Mouse (Mus musculus): ENCODE measurements around the gene Foxj3. TPM values are rescaled to one million over a fixed set of nuclear protein-coding genes. Genes with fewer than 3 reads are reported as not detected.

Foxj3 gene
- polyA plus RNA-seq, 1 experiment from 2014 or later = 26.7 TPM

- 89% methylated on average over 4 of the region's 4 CpGs for WGBS
- no peak for ATAC-seq (ENCODE audit: insufficient number of reproducible peaks, low FRiP score, low TSS enrichment, low read depth)
- H3K9ac ChIP-seq = no peak overlapping the region
- no peaks in the 10 kb centered on the region for H3K36me3 ChIP-seq
- no peaks in the 10 kb centered on the region for H3K4me1 ChIP-seq
- H3K4me2 ChIP-seq = no peak overlapping the region
- no peak overlapping the region for H3K27ac ChIP-seq
- no peaks in the 10 kb centered on the region for H3K9me3 ChIP-seq
- no peaks in the 10 kb centered on the region for H3K27me3 ChIP-seq
- no peak overlapping the region for H3K4me3 ChIP-seq
Measured at GRCm38 (mm10) chr4:119642666-119643065, 105.9 kb downstream of the Foxj3 start.

- 71% methylated on average over 1 of the region's 1 CpGs for WGBS
- no peaks in the 10 kb centered on the region for H3K4me1 ChIP-seq
- H3K27ac ChIP-seq = no peak overlapping the region
- no peaks in the 10 kb centered on the region for H3K36me3 ChIP-seq
- no peak overlapping the region for H3K9ac ChIP-seq
- no peak overlapping the region for H3K4me3 ChIP-seq
- no peak for ATAC-seq (ENCODE audit: insufficient number of reproducible peaks, low FRiP score, low TSS enrichment, low read depth)
- no peaks in the 10 kb centered on the region for H3K9me3 ChIP-seq
- no peaks in the 10 kb centered on the region for H3K27me3 ChIP-seq
- H3K4me2 ChIP-seq = no peak overlapping the region
Measured at GRCm38 (mm10) chr4:119657011-119657410, 120.2 kb downstream of the Foxj3 start.

- no peak overlapping the region for H3K9ac ChIP-seq
- WGBS = 33% methylated on average over 1 of the region's 2 CpGs
- no peaks in the 10 kb centered on the region for H3K27me3 ChIP-seq
- H3K4me2 ChIP-seq = no peak overlapping the region
- no peak for ATAC-seq (ENCODE audit: insufficient number of reproducible peaks, low FRiP score, low TSS enrichment, low read depth)
- no peak overlapping the region for H3K27ac ChIP-seq
- no peaks in the 10 kb centered on the region for H3K36me3 ChIP-seq
- H3K4me3 ChIP-seq = no peak overlapping the region
- H3K9me3 ChIP-seq = no peaks in the 10 kb centered on the region
- H3K4me1 ChIP-seq = no peaks in the 10 kb centered on the region
Measured at GRCm38 (mm10) chr4:119658246-119658645, 121.4 kb downstream of the Foxj3 start.

GRCm38 (mm10) chr4:119658731-119659130 lies 121.9 kb downstream of the Foxj3 start, which contains the start of gene Guca2b:
TSS of gene Guca2b (minus strand) at chr4:119658954.
- Histone ChIP-seq H3K9ac (no peak within 1 kb of the TSS), H3K36me3 (no peaks in the 10 kb centered on the region), H3K4me1 (no peaks in the 10 kb centered on the region), H3K27ac (no peak within 1 kb of the TSS), H3K4me3 (no peak within 1 kb of the TSS), H3K9me3 (no peaks in the 10 kb centered on the region), H3K27me3 (no peaks in the 10 kb centered on the region), H3K4me2 (no peak within 1 kb of the TSS)
- 80% methylated on average over 4 of the region's 4 CpGs for WGBS
- ATAC-seq (ENCODE audit: insufficient number of reproducible peaks, low FRiP score, low TSS enrichment, low read depth) = no peak

DNA sequence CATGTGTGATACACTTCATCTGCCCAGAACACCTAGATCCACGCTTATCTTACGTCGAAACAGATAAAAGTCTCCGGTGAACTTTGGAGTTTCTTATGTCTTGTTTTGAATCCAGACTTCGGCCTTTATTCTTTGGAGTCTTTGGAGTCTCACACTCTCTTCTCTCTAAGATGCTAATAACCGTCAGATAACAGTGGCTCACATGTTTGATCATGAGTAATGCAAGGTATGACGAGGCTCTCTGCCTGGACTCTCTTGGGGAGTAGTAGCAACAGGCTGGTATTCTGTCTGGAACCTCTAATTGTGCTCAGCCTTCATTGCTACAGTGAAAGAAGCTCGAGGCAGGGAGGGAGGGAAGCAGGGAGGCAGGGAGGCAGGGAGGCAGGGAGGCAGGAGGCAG lies 123.2 kb downstream of the Foxj3 start:
- Histone ChIP-seq H3K4me1 (no peaks in the 10 kb centered on the region), H3K4me3 (no peak overlapping the region), H3K9me3 (no peaks in the 10 kb centered on the region)

GRCm38 (mm10) chr4:119662151-119662550 lies 125.3 kb downstream of the Foxj3 start:
- H3K9ac ChIP-seq = no peak overlapping the region
- 72% methylated on average over 4 of the region's 4 CpGs for WGBS
- H3K4me3 ChIP-seq = no peak overlapping the region
- H3K36me3 ChIP-seq = no peaks in the 10 kb centered on the region
- H3K27me3 ChIP-seq = no peaks in the 10 kb centered on the region
- H3K4me1 ChIP-seq = no peaks in the 10 kb centered on the region
- no peak for ATAC-seq (ENCODE audit: insufficient number of reproducible peaks, low FRiP score, low TSS enrichment, low read depth)
- no peak overlapping the region for H3K4me2 ChIP-seq
- H3K27ac ChIP-seq = no peak overlapping the region
- H3K9me3 ChIP-seq = no peaks in the 10 kb centered on the region

More for the DNA sequence above, 123.2 kb downstream of the Foxj3 start:
- Histone ChIP-seq H3K27ac (no peak overlapping the region), H3K27me3 (no peaks in the 10 kb centered on the region), H3K9ac (no peak overlapping the region), H3K4me2 (no peak overlapping the region), H3K36me3 (no peaks in the 10 kb centered on the region)
- ATAC-seq (ENCODE audit: insufficient number of reproducible peaks, low FRiP score, low TSS enrichment, low read depth) = no peak
- WGBS = 83% methylated on average over 8 of the region's 8 CpGs

DNA sequence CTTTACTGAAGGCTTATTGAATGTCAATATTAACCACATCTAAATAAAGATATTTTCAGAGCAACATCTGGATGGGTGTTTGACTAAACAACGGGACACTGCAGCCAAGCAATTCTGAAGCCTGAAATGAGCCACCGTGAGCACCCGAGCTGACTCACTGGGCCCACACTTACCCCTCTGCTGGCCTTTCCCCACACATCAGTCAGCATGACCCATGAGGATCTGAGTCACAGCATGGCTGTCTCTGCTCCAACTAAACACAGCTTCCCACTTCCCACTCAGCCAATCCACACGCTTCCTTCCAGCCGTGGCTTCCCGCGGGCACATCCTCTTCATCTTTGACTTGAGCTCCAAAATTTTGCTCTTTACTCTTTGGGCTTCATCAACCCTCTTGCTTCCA lies 126.2 kb downstream of the Foxj3 start:
- Histone ChIP-seq H3K9me3 (no peaks in the 10 kb centered on the region), H3K27ac (no peak overlapping the region), H3K36me3 (no peaks in the 10 kb centered on the region), H3K4me2 (no peak overlapping the region), H3K4me3 (no peak overlapping the region), H3K27me3 (no peaks in the 10 kb centered on the region), H3K9ac (no peak overlapping the region), H3K4me1 (no peaks in the 10 kb centered on the region)
- 84% methylated on average over 7 of the region's 7 CpGs for WGBS
- ATAC-seq (ENCODE audit: insufficient number of reproducible peaks, low FRiP score, low TSS enrichment, low read depth) = no peak

DNA sequence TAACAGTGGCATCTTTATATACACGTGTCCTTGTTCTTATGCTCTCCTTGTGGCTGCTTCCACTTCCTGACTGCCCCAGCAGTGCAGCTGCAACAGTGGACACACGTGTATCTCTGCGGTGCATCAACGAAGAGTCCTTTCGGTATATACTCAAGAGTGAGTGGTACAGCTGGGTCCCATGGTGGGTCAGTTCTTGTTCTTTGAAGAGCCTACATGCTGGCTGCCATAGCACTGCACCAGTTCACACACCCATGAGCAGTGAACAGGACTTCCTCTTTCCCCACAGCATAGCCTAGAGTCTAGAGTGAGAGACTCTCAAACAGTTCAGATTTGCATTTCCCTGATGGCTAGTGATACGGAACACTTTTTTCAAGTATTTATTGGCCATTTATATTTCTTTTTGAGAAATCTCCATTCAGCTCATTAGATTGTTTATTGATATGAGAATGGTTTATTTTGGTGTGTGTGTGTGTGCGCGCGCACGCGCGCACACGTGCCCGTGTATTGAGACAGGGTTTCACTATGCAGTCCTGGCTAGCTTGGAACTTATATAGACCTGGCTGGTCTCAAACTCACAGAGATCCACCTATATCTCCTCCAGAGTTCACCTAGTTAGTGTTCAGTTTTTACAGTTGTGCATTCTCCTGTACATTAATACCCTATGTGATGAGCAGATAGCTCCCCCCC lies 126.7 kb downstream of the Foxj3 start:
- WGBS = 90% methylated on average over 14 of the region's 14 CpGs
- Histone ChIP-seq H3K27me3 (no peaks in the 10 kb centered on the region), H3K27ac (no peak overlapping the region), H3K9me3 (no peaks in the 10 kb centered on the region), H3K4me3 (no peak overlapping the region), H3K9ac (no peak overlapping the region), H3K4me2 (no peak overlapping the region), H3K4me1 (no peaks in the 10 kb centered on the region), H3K36me3 (no peaks in the 10 kb centered on the region)
- no peak for ATAC-seq (ENCODE audit: insufficient number of reproducible peaks, low FRiP score, low TSS enrichment, low read depth)

GRCm38 (mm10) chr4:119665166-119665565 lies 128.4 kb downstream of the Foxj3 start:
- Histone ChIP-seq H3K4me3 (no peak overlapping the region), H3K4me1 (no peaks in the 10 kb centered on the region), H3K27me3 (no peaks in the 10 kb centered on the region), H3K9me3 (no peaks in the 10 kb centered on the region), H3K36me3 (no peaks in the 10 kb centered on the region), H3K4me2 (no peak overlapping the region), H3K27ac (no peak overlapping the region), H3K9ac (no peak overlapping the region)
- ATAC-seq (ENCODE audit: insufficient number of reproducible peaks, low FRiP score, low TSS enrichment, low read depth) = no peak
- 87% methylated on average over 2 of the region's 2 CpGs for WGBS

DNA sequence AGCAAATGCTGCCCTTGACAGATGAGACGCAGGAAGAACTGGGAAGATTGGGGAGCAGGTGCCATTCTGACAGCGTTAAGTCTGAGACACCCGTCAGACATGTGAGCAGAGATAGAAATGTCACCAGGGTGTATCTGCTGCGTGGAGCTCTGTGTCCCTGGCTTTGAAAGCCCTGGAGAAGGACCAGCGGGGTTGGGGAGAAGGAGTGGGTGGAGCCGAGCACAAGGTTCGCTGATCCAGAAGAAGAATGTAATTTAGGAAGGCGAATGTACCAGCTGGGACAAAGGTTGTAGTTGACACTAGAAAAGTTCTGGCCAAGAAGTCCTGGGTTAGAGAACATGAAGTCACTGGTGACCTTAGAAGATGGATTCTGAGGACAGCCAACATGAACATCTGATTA lies 129.3 kb downstream of the Foxj3 start:
- ATAC-seq (ENCODE audit: insufficient number of reproducible peaks, low FRiP score, low TSS enrichment, low read depth) = no peak
- no peak overlapping the region for H3K4me2 ChIP-seq
- no peak overlapping the region for H3K27ac ChIP-seq
- H3K9me3 ChIP-seq = no peaks in the 10 kb centered on the region
- no peak overlapping the region for H3K9ac ChIP-seq
- no peaks in the 10 kb centered on the region for H3K36me3 ChIP-seq
- no peaks in the 10 kb centered on the region for H3K4me1 ChIP-seq
- H3K4me3 ChIP-seq = no peak overlapping the region
- 52% methylated on average over 8 of the region's 8 CpGs for WGBS
- H3K27me3 ChIP-seq = no peaks in the 10 kb centered on the region

- Histone ChIP-seq H3K36me3 (no peaks in the 10 kb centered on the region), H3K4me3 (no peak overlapping the region), H3K9ac (no peak overlapping the region), H3K27me3 (no peaks in the 10 kb centered on the region), H3K27ac (no peak overlapping the region), H3K9me3 (no peaks in the 10 kb centered on the region), H3K4me1 (0 out of 2 replicates have a peak, but pooled peaks cover under 1% of the 10 kb centered on the region), H3K4me2 (no peak overlapping the region)
- no peak for ATAC-seq (ENCODE audit: insufficient number of reproducible peaks, low FRiP score, low TSS enrichment, low read depth)
- WGBS = 22% methylated on average over 5 of the region's 5 CpGs
Measured at GRCm38 (mm10) chr4:119667454-119667853, 130.7 kb downstream of the Foxj3 start.

DNA sequence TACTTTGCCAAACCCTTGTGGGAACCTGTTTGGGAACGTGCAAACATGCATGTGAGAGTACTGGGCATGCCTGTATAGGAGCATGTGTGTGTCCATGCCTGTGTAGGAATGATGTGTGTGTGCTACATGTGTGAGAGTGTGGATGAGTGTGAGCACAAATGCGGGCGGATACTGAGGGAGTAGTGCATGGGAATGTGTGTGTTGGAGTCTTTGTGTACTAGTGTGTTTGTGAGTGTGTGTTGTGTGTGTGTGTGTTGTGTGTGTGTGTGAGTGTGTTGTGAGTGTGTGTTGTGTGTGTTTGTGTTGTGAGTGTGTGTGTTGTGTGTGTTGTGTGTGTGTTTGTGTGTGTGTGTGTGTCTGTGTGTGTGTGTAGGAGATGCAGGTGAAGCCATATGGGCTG lies 131.4 kb downstream of the Foxj3 start:
- 0 out of 2 replicates have a peak, but pooled peaks cover 3% of the 10 kb centered on the region for H3K4me1 ChIP-seq
- H3K4me2 ChIP-seq = no peak overlapping the region
- no peaks in the 10 kb centered on the region for H3K36me3 ChIP-seq
- H3K27ac ChIP-seq = no peak overlapping the region
- H3K27me3 ChIP-seq = no peaks in the 10 kb centered on the region
- H3K9me3 ChIP-seq = no peaks in the 10 kb centered on the region
- H3K9ac ChIP-seq = no peak overlapping the region
- no peak overlapping the region for H3K4me3 ChIP-seq
- 80% methylated on average over 3 of the region's 3 CpGs for WGBS
- no peak for ATAC-seq (ENCODE audit: insufficient number of reproducible peaks, low FRiP score, low TSS enrichment, low read depth)

GRCm38 (mm10) chr4:119668596-119668995 lies 131.8 kb downstream of the Foxj3 start:
- H3K9me3 ChIP-seq = no peaks in the 10 kb centered on the region
- no peaks in the 10 kb centered on the region for H3K36me3 ChIP-seq
- H3K4me1 ChIP-seq = 0 out of 2 replicates have a peak, but pooled peaks cover 3% of the 10 kb centered on the region
- H3K4me2 ChIP-seq = no peak overlapping the region
- H3K4me3 ChIP-seq = no peak overlapping the region
- WGBS = 64% methylated on average over 4 of the region's 4 CpGs
- no peak overlapping the region for H3K9ac ChIP-seq
- no peak overlapping the region for H3K27ac ChIP-seq
- H3K27me3 ChIP-seq = no peaks in the 10 kb centered on the region
- no peak for ATAC-seq (ENCODE audit: insufficient number of reproducible peaks, low FRiP score, low TSS enrichment, low read depth)

Data from limb, embryonic 15.5 days (tissue).